Mouse (Mus musculus): ENCODE results near the gene Wnt7b.

Wnt7b gene

DNA sequence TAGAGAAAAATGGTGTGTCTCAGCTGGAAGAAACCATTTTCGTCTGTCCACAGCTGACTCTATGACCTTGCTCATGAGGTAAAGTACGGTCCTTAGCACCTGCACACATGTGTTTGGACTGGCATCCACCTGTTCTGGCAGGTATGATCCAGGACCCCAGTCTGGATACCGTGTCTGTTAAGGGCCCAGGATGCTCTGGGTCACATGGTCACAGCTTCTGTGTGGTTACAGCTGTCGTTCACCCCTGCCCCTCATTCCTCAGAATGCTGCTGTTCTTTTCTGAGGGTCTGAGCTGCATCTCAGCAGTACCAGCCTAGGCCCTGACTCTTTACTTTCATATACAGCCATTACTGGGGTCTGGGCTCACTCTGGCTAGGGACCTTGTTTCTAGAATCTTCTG is 18.9 kb upstream of the Wnt7b start:
- no peak for DNase-seq (ENCODE audit: extremely low read depth, low read depth)

DNA sequence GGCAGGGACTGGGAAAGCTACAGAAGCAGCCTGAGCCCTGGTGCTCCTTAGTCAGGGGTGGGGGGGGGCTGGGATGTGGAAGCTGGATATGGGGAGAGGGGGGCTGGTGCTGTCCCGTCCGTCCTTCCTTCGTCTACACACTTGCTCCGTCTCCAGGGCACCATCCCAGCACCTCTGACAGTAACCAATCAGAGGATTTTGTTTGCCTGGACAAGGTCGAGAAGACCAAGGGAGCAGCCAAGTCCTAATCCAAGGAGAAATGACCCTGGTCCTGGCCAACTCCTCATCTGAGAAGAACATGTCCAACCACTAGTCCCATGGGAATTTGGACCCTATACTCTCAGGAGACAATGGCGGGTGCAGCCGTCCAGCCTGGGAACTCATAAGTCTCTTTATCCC is 18.4 kb upstream of the Wnt7b start:
- DNase-seq (ENCODE audit: extremely low read depth, low read depth): no peak

DNA sequence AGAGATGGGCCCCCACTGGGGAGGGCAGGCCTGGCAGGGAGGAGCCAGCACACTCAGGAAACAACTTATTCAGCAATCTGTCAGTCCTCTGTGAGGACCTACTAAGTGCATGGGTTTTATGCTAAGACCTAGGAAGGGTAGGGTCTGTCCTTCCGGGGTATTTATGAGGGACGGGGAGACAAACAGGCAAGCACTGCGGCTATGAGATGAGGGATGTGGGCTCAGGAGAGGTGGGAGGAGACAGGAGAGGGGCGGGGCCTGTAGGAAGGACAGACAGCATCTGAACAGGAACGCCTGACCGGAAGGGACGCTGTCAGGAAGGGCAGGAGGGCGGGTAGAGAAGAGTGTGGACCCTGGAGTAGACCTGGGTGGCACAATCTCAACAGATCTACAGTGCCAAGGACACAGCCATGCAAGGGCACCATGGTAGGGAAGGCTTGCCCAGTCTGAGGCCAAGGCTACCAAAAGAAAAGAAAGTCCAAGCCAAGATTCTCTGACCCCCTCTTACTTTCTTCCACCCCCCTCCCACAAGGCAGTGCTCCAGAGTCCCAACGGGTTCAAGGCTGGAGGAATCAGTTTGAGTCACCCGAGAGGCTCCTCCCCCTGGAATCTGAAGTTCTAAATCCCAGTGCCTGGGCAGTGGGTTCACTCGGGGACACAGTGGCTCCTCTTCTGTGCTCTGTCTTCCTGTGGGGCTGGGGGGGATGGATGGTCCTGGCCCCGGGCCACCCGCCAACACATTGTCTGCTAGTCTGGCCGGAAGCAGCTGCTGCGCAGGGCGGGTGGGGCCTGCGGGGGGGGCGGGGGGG is 17.8 kb upstream of the Wnt7b start:
- DNase-seq (ENCODE audit: extremely low read depth, low read depth): no peak

DNA sequence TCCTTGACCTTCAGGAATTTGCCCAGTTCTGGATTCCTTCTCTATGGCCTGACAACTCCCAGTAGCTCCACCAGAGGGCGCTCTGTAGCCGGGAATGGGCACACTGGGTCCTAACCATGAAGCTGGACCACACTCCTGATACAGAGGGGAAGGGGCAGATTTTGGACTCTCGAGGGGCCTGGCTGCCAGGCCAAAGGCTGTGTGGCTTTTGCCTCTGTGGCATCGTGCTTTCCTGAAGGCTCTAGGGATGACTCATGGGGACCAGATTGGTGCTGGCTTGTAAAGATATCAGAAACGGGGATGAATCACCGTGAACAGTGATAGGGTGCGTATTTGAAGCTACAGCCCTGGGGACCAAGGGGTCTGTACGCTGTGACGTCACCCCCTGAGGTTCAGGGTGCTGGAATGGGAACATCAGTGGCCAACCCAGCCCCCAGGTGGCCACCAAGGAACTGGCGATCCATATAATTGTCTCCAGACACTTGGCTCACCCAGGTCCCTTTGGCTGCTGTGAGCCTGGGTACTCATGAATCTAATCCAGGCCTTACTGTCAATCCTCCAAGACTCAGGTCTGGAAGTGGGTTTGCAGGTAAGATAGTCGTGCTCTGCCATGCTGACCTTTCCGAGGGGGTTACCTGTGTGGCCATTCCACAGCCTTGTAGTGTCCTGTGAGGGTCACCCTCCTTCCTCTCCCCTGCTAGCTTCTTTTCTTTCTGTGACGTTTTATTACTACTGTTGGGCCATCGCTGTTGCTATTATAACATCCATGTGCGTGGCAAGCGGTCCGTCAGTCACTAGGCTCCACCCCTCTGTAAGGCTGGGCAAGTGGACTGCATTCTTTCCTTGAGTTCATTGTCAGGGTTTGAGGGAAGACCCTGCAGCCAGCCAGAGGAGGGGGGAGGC is 17.0 kb upstream of the Wnt7b start:
- no peak for DNase-seq (ENCODE audit: extremely low read depth, low read depth)

DNA sequence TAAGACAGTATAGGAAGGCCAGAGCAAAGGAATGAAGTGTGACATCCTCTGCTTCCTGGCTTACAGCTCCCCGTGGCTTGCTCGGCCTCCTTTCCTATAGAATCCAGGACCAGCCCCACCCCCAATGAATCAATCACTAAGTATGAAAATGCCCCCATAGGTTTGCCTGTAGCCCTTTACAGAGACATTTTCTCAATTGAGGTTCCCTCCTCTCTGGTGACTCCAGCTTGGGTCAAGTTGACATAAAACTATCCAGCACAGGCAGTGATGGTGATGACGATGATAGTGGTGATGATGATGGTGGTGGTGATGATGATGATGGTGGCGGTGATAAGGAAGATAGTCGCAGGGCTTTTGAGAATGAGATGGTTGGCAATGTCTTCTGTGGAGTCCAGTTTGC is 16.2 kb upstream of the Wnt7b start:
- no peak for DNase-seq (ENCODE audit: extremely low read depth, low read depth)

DNA sequence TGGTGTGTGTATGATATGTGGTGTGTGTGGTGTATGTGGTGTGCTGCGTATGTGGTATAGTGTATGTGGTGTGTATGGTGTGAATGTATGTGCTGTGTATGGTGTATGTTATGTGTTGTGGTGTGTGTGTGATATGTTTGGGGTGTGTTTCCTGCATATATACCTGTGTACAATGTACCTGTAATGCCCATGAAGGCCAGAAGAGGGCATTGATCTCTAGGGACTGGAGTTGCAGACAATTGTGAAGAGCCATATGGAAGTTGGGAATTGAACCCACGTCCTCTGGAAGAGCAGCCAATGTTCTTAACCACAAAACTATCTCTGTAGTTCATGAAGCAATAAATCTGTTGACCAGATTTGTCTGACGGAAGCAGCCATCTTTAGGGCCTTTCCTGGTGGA is 15.1 kb upstream of the Wnt7b start:
- no peak for DNase-seq (ENCODE audit: extremely low read depth, low read depth)

DNA sequence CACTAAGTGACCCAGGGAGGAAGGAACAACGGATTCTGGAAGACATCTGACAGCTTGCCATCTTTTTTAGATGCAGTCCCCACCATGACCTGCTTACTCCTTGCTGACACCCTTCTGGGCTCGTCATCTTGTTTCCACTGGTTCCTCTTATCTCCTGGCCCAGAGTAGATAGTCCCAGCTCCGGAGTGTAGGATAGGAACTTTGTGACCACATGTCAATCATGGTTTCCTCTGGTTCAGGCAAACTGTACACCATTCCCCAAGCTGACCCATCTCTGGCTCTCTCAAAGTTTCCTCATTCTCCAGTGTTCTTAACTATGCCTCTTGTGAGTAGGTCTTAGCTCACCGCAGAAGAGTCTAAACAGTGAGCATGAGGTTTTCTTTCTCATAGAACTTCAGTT is 10.4 kb upstream of the Wnt7b start:
- DNase-seq (ENCODE audit: extremely low read depth, low read depth): peak; percentile 58

DNA sequence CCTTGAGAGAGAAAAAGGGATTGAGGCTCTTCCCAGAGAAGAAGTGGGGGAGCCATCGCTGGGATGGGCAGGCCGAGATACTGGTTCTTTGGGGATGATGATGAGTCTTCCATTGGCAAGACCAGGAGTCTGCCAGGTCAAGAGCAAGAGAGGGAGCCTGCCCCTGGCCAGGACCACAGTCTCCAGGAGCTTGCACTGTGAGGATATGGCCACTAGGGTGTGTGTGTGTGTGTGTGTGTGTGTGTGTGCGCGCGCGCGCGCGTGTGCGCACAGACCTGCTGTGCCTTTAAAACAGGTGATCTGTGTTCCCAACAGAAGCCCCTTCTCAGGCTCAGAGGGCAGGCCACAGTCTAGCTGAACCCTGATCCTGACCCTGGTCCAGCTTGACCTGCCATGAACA is 8.6 kb upstream of the Wnt7b start:
- no peak for DNase-seq (ENCODE audit: extremely low read depth, low read depth)

DNA sequence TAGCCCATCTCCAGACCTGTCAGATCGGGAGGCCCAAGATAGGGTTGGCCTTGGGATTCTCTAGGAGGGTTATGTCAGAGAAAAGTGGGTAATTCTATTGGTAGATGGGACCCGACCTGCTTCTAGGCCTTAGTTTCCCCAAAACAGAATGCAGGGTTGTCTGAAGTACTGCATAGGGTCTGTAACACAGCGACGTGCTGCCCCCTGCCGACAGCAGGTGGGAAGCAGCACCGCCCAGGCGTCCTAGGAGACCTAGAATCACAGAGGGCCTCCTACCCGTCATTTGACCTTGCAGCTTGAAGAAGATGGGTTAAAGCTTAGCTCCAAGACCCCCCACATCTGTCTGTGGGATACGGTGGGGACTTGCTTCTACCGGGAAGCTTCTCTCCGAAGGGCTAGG is 1.2 kb upstream of the Wnt7b start:
- DNase-seq (ENCODE audit: extremely low read depth, low read depth): peak; percentile 9

DNA sequence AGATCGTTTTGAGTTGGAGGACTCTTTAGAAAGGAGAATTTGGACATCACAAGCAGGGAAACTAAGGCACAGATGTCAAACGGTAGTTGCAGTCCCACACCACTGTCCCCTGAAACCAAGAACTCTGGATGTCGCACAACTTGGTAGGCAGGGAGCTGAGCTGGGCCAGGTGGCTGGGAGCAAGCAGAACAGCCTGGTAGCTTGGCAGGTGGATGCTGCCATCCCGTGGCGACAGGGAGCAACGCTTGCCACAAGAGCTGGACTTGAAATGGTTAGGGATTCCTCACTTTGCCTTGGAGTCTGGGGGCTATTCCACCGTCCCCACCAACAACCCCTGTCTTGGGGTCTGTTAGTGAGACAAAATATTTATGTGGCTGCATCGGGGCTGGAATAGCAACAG is 751 bp upstream of the Wnt7b start:
- DNase-seq (ENCODE audit: extremely low read depth, low read depth): no peak

DNA sequence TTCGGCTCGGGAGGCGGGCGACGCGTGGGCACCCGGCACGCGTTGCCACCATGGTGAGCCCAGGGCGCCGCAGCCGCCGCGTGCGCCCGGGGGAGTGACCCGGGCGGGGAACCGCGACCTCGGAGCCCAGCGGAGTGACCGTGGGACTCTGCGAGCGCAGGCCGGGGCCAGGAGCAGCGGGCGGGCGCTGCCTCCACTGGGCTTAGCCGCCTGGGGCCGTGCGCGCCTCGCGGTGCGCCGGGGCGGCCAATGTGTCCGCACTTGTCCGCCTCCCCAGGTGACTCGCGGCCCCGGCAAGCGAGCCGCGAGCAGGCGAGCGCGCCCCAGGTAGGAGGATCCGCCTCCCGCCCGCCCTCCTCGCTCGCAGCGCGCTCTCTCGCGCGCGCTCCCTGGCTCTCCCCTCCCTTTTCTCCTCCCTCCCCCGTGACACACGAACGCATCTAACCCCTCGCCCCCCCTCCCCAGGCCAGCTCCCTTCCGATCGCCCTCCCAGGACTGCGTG is 659 bp downstream of the Wnt7b start:
- no peak for DNase-seq (ENCODE audit: extremely low read depth, low read depth)

DNA sequence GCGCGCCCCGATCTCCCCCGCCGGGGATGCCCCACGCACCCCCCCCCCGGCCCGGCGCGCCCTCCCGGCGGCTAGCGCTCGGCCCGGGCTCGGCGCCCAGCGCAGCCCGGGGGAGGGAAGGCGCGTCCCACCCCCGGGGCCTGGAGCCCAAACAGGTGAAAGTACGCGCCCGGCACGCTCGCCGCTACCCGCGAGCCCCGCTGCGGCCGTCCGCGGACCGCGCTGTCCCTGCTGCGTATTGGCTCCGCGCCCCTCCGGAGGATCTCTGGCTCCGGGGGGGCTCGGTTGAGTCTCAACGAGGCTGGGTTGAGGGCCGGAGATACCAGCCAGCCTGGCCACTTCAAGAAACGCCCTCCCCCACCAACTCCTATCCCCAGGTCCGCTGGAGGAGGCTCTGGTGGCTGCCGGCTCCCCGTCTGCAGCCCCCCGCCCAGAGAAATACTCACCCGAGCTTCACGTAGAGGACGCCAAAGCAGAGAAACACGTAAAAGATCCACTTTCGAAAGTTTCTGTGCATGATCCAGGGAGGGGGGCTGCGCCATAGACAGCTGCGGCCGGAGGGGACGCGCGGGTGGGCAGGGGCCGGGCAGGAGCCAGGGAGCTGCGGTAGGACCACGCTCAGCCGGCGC is 1.2 kb downstream of the Wnt7b start:
- DNase-seq (ENCODE audit: extremely low read depth, low read depth): no peak

DNA sequence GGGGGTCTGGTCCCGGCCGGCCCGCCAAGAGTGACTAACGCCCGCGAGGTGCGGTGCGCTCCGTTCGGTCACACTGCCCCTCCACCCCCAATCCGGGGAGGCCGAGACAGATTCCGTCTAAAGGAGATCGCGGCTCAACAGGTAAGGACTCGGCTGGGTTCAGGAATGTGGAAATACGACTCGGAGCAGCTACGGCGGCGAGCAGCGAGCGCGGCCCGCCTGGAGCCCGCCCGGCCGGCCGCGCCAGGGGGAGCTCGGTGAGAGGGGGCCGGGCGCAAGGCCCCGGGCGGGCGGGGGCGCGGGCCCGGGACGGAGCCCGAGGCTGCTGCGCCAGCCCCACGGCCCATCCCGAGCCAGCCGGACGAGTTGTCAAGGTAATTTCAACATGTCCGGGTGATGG is 1.8 kb downstream of the Wnt7b start:
- DNase-seq (ENCODE audit: extremely low read depth, low read depth): no peak

DNA sequence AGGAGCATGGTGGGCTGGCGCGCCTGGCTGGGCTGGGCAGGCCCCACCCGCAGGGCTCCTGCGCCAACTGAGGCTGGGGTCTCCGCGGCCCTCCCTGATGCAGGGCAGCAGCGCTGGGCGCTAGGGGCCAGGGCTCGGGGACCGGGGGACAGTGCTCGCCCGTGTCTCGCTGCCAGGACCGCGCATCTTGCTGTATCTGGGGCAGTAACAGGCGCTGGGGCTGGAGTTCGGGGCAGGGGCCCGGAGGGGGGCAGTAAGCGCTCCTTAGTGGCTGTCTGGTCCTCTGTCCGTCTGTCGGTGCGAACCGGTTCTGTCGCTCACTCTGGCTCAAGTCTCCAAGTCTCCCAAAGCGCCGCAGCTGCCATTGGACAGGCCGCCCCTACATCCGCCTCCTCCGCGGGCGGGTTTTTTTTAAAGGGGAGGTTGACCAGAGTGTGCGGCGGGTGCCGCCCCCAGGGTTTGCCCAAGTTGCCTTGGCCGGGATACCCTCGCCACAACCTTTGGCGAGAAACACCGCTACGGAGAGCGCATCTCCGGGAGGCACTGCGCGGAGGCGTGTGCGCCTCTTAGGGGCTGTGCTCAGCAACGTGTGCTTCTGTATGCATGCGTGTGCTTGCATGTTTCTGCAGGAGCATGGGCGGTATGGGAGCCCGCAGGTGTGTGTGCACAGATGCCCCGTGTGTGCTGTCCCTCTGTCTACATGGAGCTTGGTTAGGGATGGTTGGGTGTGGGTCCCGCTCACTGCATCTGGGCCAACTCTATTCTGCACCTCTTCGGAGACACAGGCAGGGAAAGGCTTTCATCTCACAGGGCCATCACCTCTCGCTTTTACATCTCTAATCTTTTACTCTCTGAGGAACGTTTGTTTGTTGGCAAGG is 4.5 kb downstream of the Wnt7b start:
- no peak for DNase-seq (ENCODE audit: extremely low read depth, low read depth)

DNA sequence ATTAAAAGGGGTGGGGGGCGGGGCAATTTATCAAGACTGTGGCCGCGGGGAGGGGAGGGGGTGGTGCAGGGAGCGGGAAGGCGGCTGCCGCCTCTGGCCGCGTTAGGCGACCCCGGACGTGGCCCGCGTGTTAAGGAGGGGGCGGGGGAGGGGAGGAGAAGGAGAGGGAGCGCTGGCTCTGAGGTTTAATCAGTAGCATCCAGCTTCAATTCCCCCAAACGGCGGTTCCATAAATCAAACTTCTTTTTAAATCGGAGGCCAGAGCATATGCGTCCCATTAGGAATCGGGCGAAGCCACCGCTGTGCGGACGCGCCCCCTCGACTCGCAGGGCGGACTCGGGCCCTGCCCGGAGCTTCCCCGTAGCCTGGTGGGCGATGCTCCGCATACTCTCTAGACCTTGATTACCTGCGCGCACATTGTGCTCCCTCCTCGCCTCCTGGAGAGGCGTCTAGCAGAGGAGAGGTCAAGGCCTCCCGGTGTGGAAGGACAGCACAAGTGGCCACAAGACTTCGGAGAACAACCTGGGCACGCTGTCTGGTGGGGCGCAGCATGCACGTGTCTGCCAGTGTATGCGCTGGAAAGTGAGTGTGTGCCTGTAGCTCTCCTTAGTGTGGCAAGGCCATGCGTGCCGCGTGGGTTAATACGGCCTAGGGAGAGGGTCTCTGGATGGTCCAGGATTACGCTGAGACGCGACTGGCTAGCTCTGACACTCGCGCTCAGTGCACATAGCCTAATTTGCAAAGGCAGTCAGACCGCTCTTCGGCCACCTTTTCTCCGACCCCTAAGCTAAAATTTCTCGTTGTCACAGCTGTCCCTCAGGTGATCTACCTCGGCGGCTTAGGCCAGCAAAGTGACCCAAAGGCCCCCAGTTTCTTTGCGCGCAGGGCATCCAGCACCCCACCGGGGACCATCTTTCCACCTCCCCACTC is 5.5 kb downstream of the Wnt7b start:
- DNase-seq (ENCODE audit: extremely low read depth, low read depth): no peak

DNA sequence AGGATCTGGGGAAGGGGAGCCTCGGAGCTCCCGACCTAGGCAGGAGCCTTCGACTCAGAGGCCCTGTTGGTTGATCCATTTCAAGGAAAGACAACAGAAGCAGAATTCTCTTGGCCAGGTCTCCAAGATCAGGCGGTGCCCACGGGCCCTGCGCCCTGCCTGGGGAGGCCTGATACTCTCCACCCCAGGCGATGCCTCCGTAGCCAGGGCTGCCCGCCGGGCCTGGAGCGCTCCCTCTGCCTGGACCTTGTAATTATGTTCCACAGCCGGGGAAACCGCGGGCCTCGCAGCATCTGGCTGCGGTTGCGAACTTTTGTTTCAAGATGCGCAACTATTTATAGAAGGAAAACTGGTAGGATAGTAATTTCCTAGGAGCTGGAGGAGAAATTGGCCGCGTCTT is 6.2 kb downstream of the Wnt7b start:
- DNase-seq (ENCODE audit: extremely low read depth, low read depth): no peak

DNA sequence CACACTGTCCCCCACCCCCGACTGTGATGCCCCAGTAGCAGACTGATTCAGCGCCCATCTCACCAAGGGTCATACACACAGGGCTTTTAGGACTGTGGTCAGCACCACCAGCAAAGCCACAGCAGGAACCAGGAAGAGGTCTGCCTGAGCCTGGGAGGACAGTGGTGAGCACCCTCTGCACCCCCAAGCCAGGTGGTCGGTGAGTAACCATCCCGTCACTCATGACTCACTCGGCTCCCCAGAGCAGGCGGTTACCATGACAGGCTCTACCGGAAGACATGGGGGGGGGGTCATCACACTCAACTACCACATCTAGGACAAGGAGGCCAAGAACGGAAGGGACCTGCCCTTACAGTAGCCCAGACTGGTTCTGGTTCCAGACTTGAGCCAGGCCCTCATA is 7.7 kb downstream of the Wnt7b start:
- no peak for DNase-seq (ENCODE audit: extremely low read depth, low read depth)

DNA sequence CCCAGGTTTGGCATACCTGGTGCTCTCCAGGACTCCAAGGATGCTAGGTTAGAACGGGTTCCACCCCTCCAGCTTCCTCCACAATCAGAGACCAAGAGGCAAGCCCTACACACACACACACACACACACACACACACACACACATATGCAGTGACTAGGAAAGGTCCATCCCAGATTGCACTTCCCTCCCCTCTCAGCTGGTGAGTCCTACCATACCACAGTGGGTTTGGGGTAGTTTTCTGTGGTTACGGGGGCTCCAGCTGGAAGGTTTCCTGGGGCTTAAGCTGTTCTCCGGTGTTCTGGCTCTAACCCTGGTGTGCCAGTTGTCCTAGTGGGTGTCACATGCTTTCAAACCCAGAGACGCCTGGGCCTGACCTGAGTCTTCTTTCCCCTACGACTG is 8.2 kb downstream of the Wnt7b start:
- no peak for DNase-seq (ENCODE audit: extremely low read depth, low read depth)

DNA sequence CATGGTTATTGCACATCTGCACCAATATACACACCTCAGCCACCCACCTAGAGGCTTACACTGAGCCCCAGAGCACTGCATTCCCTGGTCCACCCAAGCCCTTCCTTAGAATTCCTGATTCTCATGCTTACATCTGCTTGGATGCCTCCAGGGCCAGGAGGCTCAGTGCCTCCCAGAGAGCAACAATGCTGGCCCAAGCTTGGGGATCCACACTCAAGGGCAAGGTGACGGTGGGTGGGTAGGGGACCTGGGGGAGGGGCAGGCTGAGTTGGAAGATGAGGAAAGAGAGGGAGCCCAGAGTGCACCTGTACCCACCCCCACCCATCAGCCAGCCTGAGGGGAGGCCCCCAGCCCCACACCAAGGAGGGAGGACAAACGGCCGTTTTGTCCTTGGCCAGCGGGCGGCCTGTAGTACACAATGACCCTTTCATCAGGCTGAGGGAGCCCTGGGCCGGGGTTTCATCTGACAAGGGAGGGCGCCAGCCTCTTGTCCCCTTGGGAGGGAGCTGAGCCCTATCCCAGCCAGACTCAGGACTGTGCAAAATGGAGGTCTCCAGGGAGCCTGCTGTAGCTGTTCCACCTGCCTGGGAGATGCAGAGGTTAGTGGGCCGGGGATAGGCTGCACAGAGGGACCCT is 9.5 kb downstream of the Wnt7b start:
- DNase-seq (ENCODE audit: extremely low read depth, low read depth): no peak
